Mouse (Mus musculus) olfactory bulb, adult 2 months (tissue): ENCODE measurements around the gene Narfl.

Experiments used
- CTCF ChIP-seq: fragments of 200-500 bp; IDR thresholded peaks from 2 replicates; pipeline ENCODE4 v1.5.1; 2012; ENCODE audit warnings: low read depth, mild to moderate bottlenecking, low read length, moderate library complexity; ENCODE audit not compliant: insufficient read depth
- POLR2A ChIP-seq: fragments of 200-500 bp; IDR thresholded peaks from 2 replicates; pipeline ENCODE4 v1.6.1; 2012; ENCODE audit warnings: mild to moderate bottlenecking, low read depth, low read length, moderate library complexity; ENCODE audit not compliant: insufficient read depth

DNA sequence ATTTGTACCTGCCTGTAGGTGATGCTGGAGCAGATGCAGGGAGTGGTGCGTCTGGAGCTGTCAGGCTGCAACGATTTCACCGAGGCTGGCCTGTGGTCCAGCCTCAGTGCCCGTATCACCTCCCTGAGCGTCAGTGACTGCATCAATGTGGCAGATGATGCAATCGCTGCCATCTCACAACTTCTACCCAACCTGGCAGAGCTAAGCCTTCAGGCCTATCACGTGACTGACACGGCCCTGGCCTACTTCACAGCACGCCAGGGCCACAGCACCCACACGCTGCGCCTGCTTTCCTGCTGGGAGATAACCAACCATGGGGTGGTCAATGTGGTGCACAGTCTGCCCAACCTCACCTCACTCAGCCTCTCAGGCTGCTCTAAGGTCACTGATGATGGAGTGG, 44.1 kb downstream of the Narfl start:
- TF ChIP-seq CTCF (no peak), POLR2A (no peak)
